Mouse (Mus musculus): ENCODE measurements around the gene Lrig2. TPM values are rescaled to one million over a fixed set of nuclear protein-coding genes. Genes with fewer than 3 reads are reported as not detected.

The Lrig2 gene
- polyA plus RNA-seq, 1 experiment from 2014 or later: 27.7 TPM

- Histone ChIP-seq H3K4me2 (replicated peaks) (no peak overlapping the region), H3K27me3 (no peaks in the 10 kb centered on the region), H3K9ac (no peak overlapping the region), H3K36me3 (no peaks in the 10 kb centered on the region), H3K4me1 (no peaks in the 10 kb centered on the region), H3K27ac (no peak overlapping the region), H3K9me3 (no peaks in the 10 kb centered on the region), H3K4me3 (no peak overlapping the region)
- no peak for ATAC-seq (ENCODE audit: insufficient number of reproducible peaks, insufficient read depth, low FRiP score, low TSS enrichment)
- WGBS: 42% methylated on average over 2 of the region's 2 CpGs
Measured at GRCm38 (mm10) chr3:104525516-104525915, 13.8 kb upstream of the Lrig2 start.

- no peak for ATAC-seq (ENCODE audit: insufficient number of reproducible peaks, insufficient read depth, low FRiP score, low TSS enrichment)
- Histone ChIP-seq H3K4me3 (no peak overlapping the region), H3K36me3 (no peaks in the 10 kb centered on the region), H3K27me3 (no peaks in the 10 kb centered on the region), H3K27ac (no peak overlapping the region), H3K4me2 (replicated peaks) (no peak overlapping the region), H3K9ac (no peak overlapping the region), H3K4me1 (no peaks in the 10 kb centered on the region), H3K9me3 (no peaks in the 10 kb centered on the region)
- WGBS: 82% methylated on average over 1 of the region's 1 CpGs
Measured at GRCm38 (mm10) chr3:104525029-104525428, 13.3 kb upstream of the Lrig2 start.

- no peak overlapping the region for H3K4me2 ChIP-seq (replicated peaks)
- no peak overlapping the region for H3K27ac ChIP-seq
- no peaks in the 10 kb centered on the region for H3K4me1 ChIP-seq
- H3K27me3 ChIP-seq: no peaks in the 10 kb centered on the region
- no peaks in the 10 kb centered on the region for H3K36me3 ChIP-seq
- 61% methylated on average over 4 of the region's 4 CpGs for WGBS
- no peak overlapping the region for H3K9ac ChIP-seq
- no peak overlapping the region for H3K4me3 ChIP-seq
- no peak for ATAC-seq (ENCODE audit: insufficient number of reproducible peaks, insufficient read depth, low FRiP score, low TSS enrichment)
- no peaks in the 10 kb centered on the region for H3K9me3 ChIP-seq
Measured at GRCm38 (mm10) chr3:104523333-104523871, 11.7 kb upstream of the Lrig2 start.

- WGBS: 61% methylated on average over 3 of the region's 3 CpGs
- H3K27me3 ChIP-seq: no peaks in the 10 kb centered on the region
- no peak overlapping the region for H3K4me2 ChIP-seq (replicated peaks)
- ATAC-seq (ENCODE audit: insufficient number of reproducible peaks, insufficient read depth, low FRiP score, low TSS enrichment): no peak
- H3K4me3 ChIP-seq: no peak overlapping the region
- no peaks in the 10 kb centered on the region for H3K9me3 ChIP-seq
- no peak overlapping the region for H3K27ac ChIP-seq
- H3K9ac ChIP-seq: no peak overlapping the region
- H3K4me1 ChIP-seq: no peaks in the 10 kb centered on the region
- H3K36me3 ChIP-seq: no peaks in the 10 kb centered on the region
Measured at GRCm38 (mm10) chr3:104521341-104521924, 9.7 kb upstream of the Lrig2 start.

- no peak for ATAC-seq (ENCODE audit: insufficient number of reproducible peaks, insufficient read depth, low FRiP score, low TSS enrichment)
- Histone ChIP-seq H3K27me3 (no peaks in the 10 kb centered on the region), H3K36me3 (no peaks in the 10 kb centered on the region), H3K27ac (no peak overlapping the region), H3K9ac (no peak overlapping the region), H3K4me3 (no peak overlapping the region), H3K4me2 (replicated peaks) (no peak overlapping the region), H3K9me3 (no peaks in the 10 kb centered on the region), H3K4me1 (no peaks in the 10 kb centered on the region)
- 67% methylated on average over 3 of the region's 3 CpGs for WGBS
Measured at GRCm38 (mm10) chr3:104520471-104520870, 8.8 kb upstream of the Lrig2 start.

- no peaks in the 10 kb centered on the region for H3K9me3 ChIP-seq
- no peaks in the 10 kb centered on the region for H3K4me1 ChIP-seq
- no peak overlapping the region for H3K4me3 ChIP-seq
- H3K9ac ChIP-seq: no peak overlapping the region
- H3K4me2 ChIP-seq (replicated peaks): no peak overlapping the region
- 60% methylated on average over 6 of the region's 6 CpGs for WGBS
- H3K36me3 ChIP-seq: no peaks in the 10 kb centered on the region
- no peak for ATAC-seq (ENCODE audit: insufficient number of reproducible peaks, insufficient read depth, low FRiP score, low TSS enrichment)
- no peaks in the 10 kb centered on the region for H3K27me3 ChIP-seq
- no peak overlapping the region for H3K27ac ChIP-seq
Measured at GRCm38 (mm10) chr3:104518931-104519330, 7.2 kb upstream of the Lrig2 start.

GRCm38 (mm10) chr3:104518411-104518810 lies 6.7 kb upstream of the Lrig2 start:
- no peak overlapping the region for H3K4me2 ChIP-seq (replicated peaks)
- H3K36me3 ChIP-seq: no peaks in the 10 kb centered on the region
- no peak overlapping the region for H3K9ac ChIP-seq
- H3K4me1 ChIP-seq: no peaks in the 10 kb centered on the region
- ATAC-seq (ENCODE audit: insufficient number of reproducible peaks, insufficient read depth, low FRiP score, low TSS enrichment): no peak
- no peaks in the 10 kb centered on the region for H3K9me3 ChIP-seq
- 67% methylated on average over 3 of the region's 3 CpGs for WGBS
- no peaks in the 10 kb centered on the region for H3K27me3 ChIP-seq
- H3K27ac ChIP-seq: no peak overlapping the region
- no peak overlapping the region for H3K4me3 ChIP-seq

GRCm38 (mm10) chr3:104517161-104517560 lies 5.4 kb upstream of the Lrig2 start:
- Histone ChIP-seq H3K27me3 (no peaks in the 10 kb centered on the region), H3K4me3 (no peak overlapping the region), H3K9me3 (no peaks in the 10 kb centered on the region), H3K36me3 (no peaks in the 10 kb centered on the region), H3K9ac (no peak overlapping the region), H3K4me1 (no peaks in the 10 kb centered on the region), H3K4me2 (replicated peaks) (no peak overlapping the region), H3K27ac (no peak overlapping the region)
- 78% methylated on average over 5 of the region's 5 CpGs for WGBS
- ATAC-seq (ENCODE audit: insufficient number of reproducible peaks, insufficient read depth, low FRiP score, low TSS enrichment): no peak

GRCm38 (mm10) chr3:104514510-104514909 lies 2.8 kb upstream of the Lrig2 start:
- Histone ChIP-seq H3K4me3 (no peak overlapping the region), H3K27me3 (no peaks in the 10 kb centered on the region), H3K27ac (no peak overlapping the region), H3K36me3 (no peaks in the 10 kb centered on the region), H3K4me2 (replicated peaks) (no peak overlapping the region), H3K9me3 (no peaks in the 10 kb centered on the region), H3K9ac (no peak overlapping the region), H3K4me1 (no peaks in the 10 kb centered on the region)
- WGBS: 73% methylated on average over 2 of the region's 2 CpGs
- ATAC-seq (ENCODE audit: insufficient number of reproducible peaks, insufficient read depth, low FRiP score, low TSS enrichment): no peak

GRCm38 (mm10) chr3:104512424-104512748 lies 668 bp upstream of the Lrig2 start:
- ATAC-seq (ENCODE audit: insufficient number of reproducible peaks, insufficient read depth, low FRiP score, low TSS enrichment): no peak
- Histone ChIP-seq H3K4me3 (peak overlapping the region; percentile 87), H3K27me3 (no peaks in the 10 kb centered on the region), H3K36me3 (no peaks in the 10 kb centered on the region), H3K27ac (peak overlapping the region; percentile 95; the same call in 1 of the 2 replicates), H3K4me1 (peaks cover 4% of the 10 kb centered on the region; the same call in 1 of the 2 replicates), H3K9me3 (no peaks in the 10 kb centered on the region), H3K9ac (peak overlapping the region; percentile 28; the same call in 1 of the 2 replicates), H3K4me2 (replicated peaks) (peak overlapping the region; percentile 50)
- 24% methylated on average over 5 of the region's 5 CpGs for WGBS

GRCm38 (mm10) chr3:104510771-104511429 lies 818 bp downstream of the Lrig2 start:
- ATAC-seq (ENCODE audit: insufficient number of reproducible peaks, insufficient read depth, low FRiP score, low TSS enrichment): peak; percentile 30; the same call in 1 of the 2 replicates
- Histone ChIP-seq H3K27ac (peak overlapping the region; percentile 95), H3K4me3 (peak overlapping the region; percentile 87), H3K9ac (peak overlapping the region; percentile 82), H3K36me3 (no peaks in the 10 kb centered on the region), H3K27me3 (no peaks in the 10 kb centered on the region), H3K4me2 (replicated peaks) (peak overlapping the region; percentile 59), H3K4me1 (peaks cover 4% of the 10 kb centered on the region; the same call in 1 of the 2 replicates), H3K9me3 (no peaks in the 10 kb centered on the region)
- WGBS: under 1% methylated on average over 14 of the region's 14 CpGs

- 84% methylated on average over 2 of the region's 2 CpGs for WGBS
- peaks cover 3% of the 10 kb centered on the region; the same call in 1 of the 2 replicates for H3K36me3 ChIP-seq
- no peaks in the 10 kb centered on the region for H3K4me1 ChIP-seq
- H3K9ac ChIP-seq: no peak overlapping the region
- H3K27ac ChIP-seq: no peak overlapping the region
- ATAC-seq (ENCODE audit: insufficient number of reproducible peaks, insufficient read depth, low FRiP score, low TSS enrichment): no peak
- no peaks in the 10 kb centered on the region for H3K27me3 ChIP-seq
- H3K4me3 ChIP-seq: no peak overlapping the region
- H3K9me3 ChIP-seq: no peaks in the 10 kb centered on the region
- H3K4me2 ChIP-seq (replicated peaks): no peak overlapping the region
Measured at GRCm38 (mm10) chr3:104501648-104502047, 10.1 kb downstream of the Lrig2 start.

All from embryonic facial prominence, embryonic 12.5 days (tissue).